ENCODE assay signal across 8 mouse cellular contexts in genomic region chr7:45403532-45404261, GRCm38 (mm10). TPM values are rescaled to one million over a fixed set of nuclear protein-coding genes. Genes with fewer than 3 reads are reported as not detected.
DNase-seq lines count a peak whose midpoint lies in the region; ATAC-seq and TF ChIP-seq lines count a peak whose summit lies in the region.

No protein-coding gene starts in this region.

- no peak overlapping the region for H3K27ac ChIP-seq in midbrain, embryonic 14.5 days (replicated peaks; ENCODE audit: low read depth, low read length)
- H3K27ac ChIP-seq in midbrain, embryonic 13.5 days, result no peak overlapping the region
- no peak overlapping the region for H3K27ac ChIP-seq in bone marrow macrophage, adult 2 months (ENCODE audit: insufficient read depth, low read depth, low read length)
- H3K27ac ChIP-seq in heart, postnatal 0 days (ENCODE audit: low read depth), result no peak overlapping the region
- no peak overlapping the region for H3K27ac ChIP-seq in limb, embryonic 14.5 days (replicated peaks; ENCODE audit: low read depth, low read length)
- H3K27ac ChIP-seq in small intestine, adult 2 months (ENCODE audit: insufficient read depth, low read depth, low read length), result no peak overlapping the region

- H3K4me3 ChIP-seq in midbrain, embryonic 14.5 days (replicated peaks; ENCODE audit: low read depth, low read length), result no peak overlapping the region
- H3K4me3 ChIP-seq in midbrain, embryonic 13.5 days (replicated peaks), result no peak overlapping the region
- H3K4me3 ChIP-seq in bone marrow macrophage, adult 2 months (ENCODE audit: insufficient read depth, low read length), result no peak overlapping the region
- H3K4me3 ChIP-seq in heart, postnatal 0 days (ENCODE audit: low read depth, low read length), result no peak overlapping the region
- no peak overlapping the region for H3K4me3 ChIP-seq in limb, embryonic 14.5 days (replicated peaks; ENCODE audit: low read length)
- no peak overlapping the region for H3K4me3 ChIP-seq in small intestine, adult 2 months (ENCODE audit: low read depth, low read length)

- DNase-seq in adrenal gland, adult 18-20 months (ENCODE audit: low spot score in 2 of 2), result peak; percentile 53 to 71
- DNase-seq in adrenal gland, adult 8-10 months, result no peak
- peak; percentile 79 for DNase-seq in midbrain, embryonic 14.5 days
- peak; percentile 52 for DNase-seq in heart, postnatal 0 days (ENCODE audit: low spot score)
- DNase-seq in limb, embryonic 14.5 days (ENCODE audit: low spot score), result peak; percentile 51

- H3K4me1 ChIP-seq in midbrain, embryonic 14.5 days (ENCODE audit: control insufficient read depth, insufficient read depth, low read length), result no peaks in the 10 kb centered on the region
- peaks cover 12% of the 10 kb centered on the region for H3K4me1 ChIP-seq in midbrain, embryonic 13.5 days (replicated peaks)
- H3K4me1 ChIP-seq in bone marrow macrophage, adult 2 months (ENCODE audit: control insufficient read depth, insufficient read depth, low read length), result peaks cover 4% of the 10 kb centered on the region; the same call in 1 of the 2 replicates
- H3K4me1 ChIP-seq in heart, postnatal 0 days (ENCODE audit: control insufficient read depth, insufficient read depth), result 0 out of 2 replicates have a peak, but pooled peaks cover 7% of the 10 kb centered on the region
- peaks cover 3% of the 10 kb centered on the region; the same call in 1 of the 2 replicates for H3K4me1 ChIP-seq in limb, embryonic 14.5 days (ENCODE audit: control insufficient read depth, insufficient read depth, low read length)
- peaks cover 14% of the 10 kb centered on the region for H3K4me1 ChIP-seq in small intestine, adult 2 months (ENCODE audit: control insufficient read depth, insufficient read depth, insufficient read length, low read length)

- H3K36me3 ChIP-seq in midbrain, embryonic 14.5 days (ENCODE audit: control insufficient read depth, insufficient read depth, low read length), result no peaks in the 10 kb centered on the region
- no peaks in the 10 kb centered on the region for H3K36me3 ChIP-seq in midbrain, embryonic 13.5 days
- H3K36me3 ChIP-seq in heart, postnatal 0 days (replicated peaks; ENCODE audit: control insufficient read depth, insufficient read depth, low read length), result no peaks in the 10 kb centered on the region
- H3K36me3 ChIP-seq in limb, embryonic 14.5 days (ENCODE audit: control insufficient read depth, insufficient read depth, low read length), result no peaks in the 10 kb centered on the region
- H3K36me3 ChIP-seq in small intestine, adult 2 months (ENCODE audit: control insufficient read depth, insufficient read depth, low read length), result no peaks in the 10 kb centered on the region

- 43% methylated on average over 6 of the region's 6 CpGs for WGBS in midbrain, embryonic 14.5 days
- WGBS in midbrain, embryonic 13.5 days, result 48% methylated on average over 6 of the region's 6 CpGs
- WGBS in heart, postnatal 0 days, result 41% methylated on average over 6 of the region's 6 CpGs
- WGBS in limb, embryonic 14.5 days, result 45% methylated on average over 6 of the region's 6 CpGs
- 41% methylated on average over 6 of the region's 6 CpGs for WGBS in small intestine, adult 2 months

- H3K27me3 ChIP-seq in midbrain, embryonic 14.5 days (ENCODE audit: control insufficient read depth, insufficient read depth, low read length), result peaks cover 40% of the 10 kb centered on the region
- H3K27me3 ChIP-seq in midbrain, embryonic 13.5 days, result peaks cover 40% of the 10 kb centered on the region
- H3K27me3 ChIP-seq in heart, postnatal 0 days (ENCODE audit: control insufficient read depth, insufficient read depth, low read length), result peaks cover 35% of the 10 kb centered on the region
- peaks cover 35% of the 10 kb centered on the region for H3K27me3 ChIP-seq in limb, embryonic 14.5 days (ENCODE audit: control insufficient read depth, insufficient read depth, low read length)
- peaks cover 28% of the 10 kb centered on the region for H3K27me3 ChIP-seq in small intestine, adult 2 months (ENCODE audit: control insufficient read depth, insufficient read depth, low read length)

- TF ChIP-seq POLR2A in bone marrow macrophage, adult 2 months (IDR thresholded peaks at IDR 0.05; ENCODE audit: borderline replicate concordance, low read depth, low read length), result no peak
- TF ChIP-seq POLR2A in limb, embryonic 14.5 days (IDR thresholded peaks at IDR 0.05; ENCODE audit: borderline replicate concordance, extremely low read depth, insufficient read depth, insufficient read length), result no peak
- TF ChIP-seq POLR2A in small intestine, adult 2 months (IDR thresholded peaks at IDR 0.05; ENCODE audit: low read depth, low read length), result no peak

- ATAC-seq in midbrain, embryonic 14.5 days (ENCODE audit: low FRiP score, low TSS enrichment), result no peak
- no peak for ATAC-seq in midbrain, embryonic 13.5 days
- no peak for ATAC-seq in heart, postnatal 0 days (ENCODE audit: insufficient read depth, low read depth)
- ATAC-seq in limb, embryonic 14.5 days (ENCODE audit: low FRiP score, low read depth), result no peak

- H3K9ac ChIP-seq in midbrain, embryonic 14.5 days (replicated peaks; ENCODE audit: low read length), result no peak overlapping the region
- H3K9ac ChIP-seq in midbrain, embryonic 13.5 days (replicated peaks), result no peak overlapping the region
- H3K9ac ChIP-seq in heart, postnatal 0 days (replicated peaks; ENCODE audit: low read depth, low read length), result no peak overlapping the region
- no peak overlapping the region for H3K9ac ChIP-seq in limb, embryonic 14.5 days (ENCODE audit: low read depth, low read length, severe bottlenecking)

- peak; percentile 49; the same call in 1 of the 2 replicates for TF ChIP-seq CTCF in bone marrow macrophage, adult 2 months (IDR thresholded peaks at IDR 0.05; ENCODE audit: low read depth, low read length)
- peak; percentile 56 for TF ChIP-seq CTCF in heart, postnatal 0 days (IDR thresholded peaks at IDR 0.05; ENCODE audit: low read depth)
- TF ChIP-seq CTCF in small intestine, adult 2 months (IDR thresholded peaks at IDR 0.05; ENCODE audit: extremely low read depth, insufficient read length, insufficient replicate concordance, low read depth, low read length), result peak; percentile 72; the same call in 1 of the 2 replicates

- no peak overlapping the region for H3K4me2 ChIP-seq in midbrain, embryonic 14.5 days (ENCODE audit: low read length)
- H3K4me2 ChIP-seq in midbrain, embryonic 13.5 days (replicated peaks), result no peak overlapping the region
- H3K4me2 ChIP-seq in heart, postnatal 0 days (ENCODE audit: low read depth, low read length), result no peak overlapping the region
- no peak overlapping the region for H3K4me2 ChIP-seq in limb, embryonic 14.5 days (replicated peaks; ENCODE audit: low read depth, low read length, severe bottlenecking)

- TF ChIP-seq EP300 in heart, postnatal 0 days (IDR thresholded peaks at IDR 0.05; ENCODE audit: low read depth), result no peak

- no peaks in the 10 kb centered on the region for H3K9me3 ChIP-seq in midbrain, embryonic 14.5 days (ENCODE audit: control insufficient read depth, low read length)
- H3K9me3 ChIP-seq in midbrain, embryonic 13.5 days, result no peaks in the 10 kb centered on the region; the same call in 1 of the 2 replicates
- no peaks in the 10 kb centered on the region for H3K9me3 ChIP-seq in heart, postnatal 0 days (replicated peaks; ENCODE audit: control insufficient read depth, low read length)
- H3K9me3 ChIP-seq in limb, embryonic 14.5 days (ENCODE audit: control insufficient read depth, low read length), result no peaks in the 10 kb centered on the region

RNA-seq across cellular contexts. Expression of gene Kcna7, which starts 1.8 kb away (rescaled TPM):
- total RNA-seq in adrenal gland, adult 18-20 months (2021), result not detected
- total RNA-seq in adrenal gland, adult 8-10 months (2022), result not detected
- polyA plus RNA-seq in midbrain, embryonic 14.5 days (2014; fragmentation: Nextera tagmentation; extraction: Ambion mirVana), result not detected in 2 replicates
- polyA plus RNA-seq in midbrain, embryonic 13.5 days (2015; fragmentation: Nextera tagmentation; extraction: Ambion mirVana), result not detected in 2 replicates
- polyA plus RNA-seq in bone marrow macrophage, adult 2 months (2012; ENCODE audit: insufficient read depth, insufficient read length, missing spikeins), result not detected in 2 replicates
- total RNA-seq in heart, postnatal 0 days (2014; rRNA removed; ENCODE audit: low replicate concordance), result 1.4 and 4.6 TPM in 2 replicates
- polyA plus RNA-seq in heart, postnatal 0 days (2015; fragmentation: Nextera tagmentation; extraction: Ambion mirVana), result 0.42 and 0.54 TPM in 2 replicates
- polyA plus RNA-seq in limb, embryonic 14.5 days (2012; rRNA removed), result 0.10 TPM in 2 replicates
- 0.11 TPM in 1 of 2 replicates, not detected in the other for polyA plus RNA-seq in limb, embryonic 14.5 days (2014; fragmentation: Nextera tagmentation; extraction: Ambion mirVana)
- 0.04 TPM in 1 of 2 replicates, not detected in the other for polyA plus RNA-seq in small intestine, adult 2 months (2012; rRNA removed)

RNA-seq across cellular contexts. Expression of gene Snrnp70, which starts 8.2 kb away (rescaled TPM):
- total RNA-seq in adrenal gland, adult 18-20 months (2021), result 100 to 1,000 TPM; 262 to 325 TPM
- 100 to 1,000 TPM; 232 to 563 (median 376) TPM for total RNA-seq in adrenal gland, adult 8-10 months (2022)
- 80.6 and 135 TPM in 2 replicates for polyA plus RNA-seq in midbrain, embryonic 14.5 days (2014; fragmentation: Nextera tagmentation; extraction: Ambion mirVana)
- polyA plus RNA-seq in midbrain, embryonic 13.5 days (2015; fragmentation: Nextera tagmentation; extraction: Ambion mirVana), result 223 and 238 TPM in 2 replicates
- polyA plus RNA-seq in bone marrow macrophage, adult 2 months (2012; ENCODE audit: insufficient read depth, insufficient read length, missing spikeins), result 385 and 416 TPM in 2 replicates
- 141 and 162 TPM in 2 replicates for total RNA-seq in heart, postnatal 0 days (2014; rRNA removed; ENCODE audit: low replicate concordance)
- 79.7 and 80.3 TPM in 2 replicates for polyA plus RNA-seq in heart, postnatal 0 days (2015; fragmentation: Nextera tagmentation; extraction: Ambion mirVana)
- polyA plus RNA-seq in limb, embryonic 14.5 days (2012; rRNA removed), result 539 and 694 TPM in 2 replicates
- 69.7 and 73.7 TPM in 2 replicates for polyA plus RNA-seq in limb, embryonic 14.5 days (2014; fragmentation: Nextera tagmentation; extraction: Ambion mirVana)
- 73.2 and 122 TPM in 2 replicates for polyA plus RNA-seq in small intestine, adult 2 months (2012; rRNA removed)

RNA-seq across cellular contexts. Expression of gene Ntf5, which starts 9.8 kb away (rescaled TPM):
- under 1 TPM; 0.17 to 0.45 TPM for total RNA-seq in adrenal gland, adult 18-20 months (2021)
- under 1 TPM in 3 of 4 experiments, not detected in 1; 0.13 to 0.22 (median 0.20) TPM for total RNA-seq in adrenal gland, adult 8-10 months (2022)
- not detected in 2 replicates for polyA plus RNA-seq in midbrain, embryonic 14.5 days (2014; fragmentation: Nextera tagmentation; extraction: Ambion mirVana)
- polyA plus RNA-seq in midbrain, embryonic 13.5 days (2015; fragmentation: Nextera tagmentation; extraction: Ambion mirVana), result not detected in 2 replicates
- polyA plus RNA-seq in bone marrow macrophage, adult 2 months (2012; ENCODE audit: insufficient read depth, insufficient read length, missing spikeins), result not detected in 2 replicates
- 2.2 TPM in 1 of 2 replicates, not detected in the other for total RNA-seq in heart, postnatal 0 days (2014; rRNA removed; ENCODE audit: low replicate concordance)
- polyA plus RNA-seq in heart, postnatal 0 days (2015; fragmentation: Nextera tagmentation; extraction: Ambion mirVana), result 0.15 and 0.21 TPM in 2 replicates
- 4.2 and 4.5 TPM in 2 replicates for polyA plus RNA-seq in limb, embryonic 14.5 days (2012; rRNA removed)
- 4.4 and 6.0 TPM in 2 replicates for polyA plus RNA-seq in limb, embryonic 14.5 days (2014; fragmentation: Nextera tagmentation; extraction: Ambion mirVana)
- polyA plus RNA-seq in small intestine, adult 2 months (2012; rRNA removed), result 0.13 and 0.28 TPM in 2 replicates

RNA-seq across cellular contexts. Expression of gene Lhb, which starts 16.9 kb away (rescaled TPM):
- not detected for total RNA-seq in adrenal gland, adult 18-20 months (2021)
- total RNA-seq in adrenal gland, adult 8-10 months (2022), result not detected
- polyA plus RNA-seq in midbrain, embryonic 14.5 days (2014; fragmentation: Nextera tagmentation; extraction: Ambion mirVana), result 0.34 TPM in 1 of 2 replicates, not detected in the other
- 0.50 TPM in 1 of 2 replicates, not detected in the other for polyA plus RNA-seq in midbrain, embryonic 13.5 days (2015; fragmentation: Nextera tagmentation; extraction: Ambion mirVana)
- polyA plus RNA-seq in bone marrow macrophage, adult 2 months (2012; ENCODE audit: insufficient read depth, insufficient read length, missing spikeins), result not detected in 2 replicates
- total RNA-seq in heart, postnatal 0 days (2014; rRNA removed; ENCODE audit: low replicate concordance), result 0.27 TPM in 1 of 2 replicates, not detected in the other
- not detected in 2 replicates for polyA plus RNA-seq in heart, postnatal 0 days (2015; fragmentation: Nextera tagmentation; extraction: Ambion mirVana)
- 0.50 and 1.4 TPM in 2 replicates for polyA plus RNA-seq in limb, embryonic 14.5 days (2012; rRNA removed)
- polyA plus RNA-seq in limb, embryonic 14.5 days (2014; fragmentation: Nextera tagmentation; extraction: Ambion mirVana), result not detected in 2 replicates
- polyA plus RNA-seq in small intestine, adult 2 months (2012; rRNA removed), result 0.66 TPM in 1 of 2 replicates, not detected in the other

RNA-seq across cellular contexts. Expression of gene Gys1, which starts 30.9 kb away (rescaled TPM):
- total RNA-seq in adrenal gland, adult 18-20 months (2021), result 10 to 100 TPM; 40.4 to 61.6 TPM
- total RNA-seq in adrenal gland, adult 8-10 months (2022), result 10 to 100 TPM; 28.5 to 33.9 (median 29.8) TPM
- 15.5 TPM in 2 replicates for polyA plus RNA-seq in midbrain, embryonic 14.5 days (2014; fragmentation: Nextera tagmentation; extraction: Ambion mirVana)
- polyA plus RNA-seq in midbrain, embryonic 13.5 days (2015; fragmentation: Nextera tagmentation; extraction: Ambion mirVana), result 20.6 and 23.4 TPM in 2 replicates
- polyA plus RNA-seq in bone marrow macrophage, adult 2 months (2012; ENCODE audit: insufficient read depth, insufficient read length, missing spikeins), result 12.8 and 14.3 TPM in 2 replicates
- 109 and 123 TPM in 2 replicates for total RNA-seq in heart, postnatal 0 days (2014; rRNA removed; ENCODE audit: low replicate concordance)
- polyA plus RNA-seq in heart, postnatal 0 days (2015; fragmentation: Nextera tagmentation; extraction: Ambion mirVana), result 68.3 and 70.4 TPM in 2 replicates
- polyA plus RNA-seq in limb, embryonic 14.5 days (2012; rRNA removed), result 44.1 and 59.1 TPM in 2 replicates
- 35.8 and 37.3 TPM in 2 replicates for polyA plus RNA-seq in limb, embryonic 14.5 days (2014; fragmentation: Nextera tagmentation; extraction: Ambion mirVana)
- polyA plus RNA-seq in small intestine, adult 2 months (2012; rRNA removed), result 9.5 and 9.6 TPM in 2 replicates
